Mouse (Mus musculus) megakaryocyte, adult 5-6 weeks (primary cell): ENCODE measurements around the gene Hmgn2. TPM values are rescaled to one million over a fixed set of nuclear protein-coding genes. Genes with fewer than 3 reads are reported as not detected.

Experiments used
- ATAC-seq: 2 replicates; pipeline ENCODE4 v1.8.0; 2016; ENCODE audit warnings: mild to moderate bottlenecking, inconsistent platforms; ENCODE audit not compliant: poor library complexity, severe bottlenecking
- total RNA-seq, 2 experiments: library from RNA; stranded (forward) in 1 of 2; stranded (reverse) in 1 of 2; fragments of 153-499, 151-499 nt in 1 of 2; fragments of 221-1000, 200-1000 nt in 1 of 2; gene quantifications; 2 replicates each; pipeline versions ENCODE4 v1.2.3 to v1.2.4; 2015 to 2017

Hmgn2 gene
- total RNA-seq, 2 experiments from 2014 or later, result 700 to 1,526 TPM

DNA sequence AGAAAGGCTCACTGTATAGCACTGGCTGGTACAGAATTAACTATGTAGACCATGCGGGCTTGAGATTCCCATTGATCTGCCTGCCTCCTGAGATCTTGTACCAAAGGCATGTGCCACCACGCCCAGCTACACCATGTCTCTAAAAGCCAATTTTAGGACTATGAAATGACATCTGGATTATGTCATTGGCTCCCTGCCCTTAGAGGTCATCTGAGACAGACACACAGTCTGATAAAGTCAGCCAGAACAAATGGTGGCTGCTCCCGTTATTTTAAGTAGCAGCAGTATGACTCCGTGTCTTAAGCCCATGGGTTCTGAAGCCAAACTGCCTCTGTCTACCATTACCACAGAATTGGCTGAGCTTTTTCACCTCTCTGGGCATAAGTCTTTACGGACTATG, 12.0 kb upstream of the Hmgn2 start:
- ATAC-seq, result no peak

- ATAC-seq, result peak; percentile 83
These were observed 9.7 kb upstream of the Hmgn2 start for GRCm38 (mm10) chr4:133978021-133978711.

DNA sequence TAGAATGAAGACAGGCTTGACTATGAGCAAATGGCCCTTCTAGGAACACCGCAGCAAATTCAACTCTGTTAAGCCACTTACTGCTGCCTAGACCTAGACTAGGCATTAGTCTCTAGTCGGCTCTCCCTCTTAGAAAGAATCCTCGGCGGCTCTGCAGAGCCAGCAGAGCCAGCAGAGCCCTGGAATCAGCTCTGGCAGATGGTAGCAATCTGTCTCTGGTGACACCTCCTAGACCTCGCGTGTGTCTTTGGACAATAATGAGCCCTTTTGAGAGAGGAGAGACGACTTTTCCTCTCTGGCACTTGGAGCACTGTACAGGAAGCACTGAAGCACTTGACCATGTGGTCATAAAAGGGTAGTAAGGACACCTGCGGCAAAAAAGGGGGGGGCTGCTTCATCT, 3.3 kb upstream of the Hmgn2 start:
- ATAC-seq, result no peak

DNA sequence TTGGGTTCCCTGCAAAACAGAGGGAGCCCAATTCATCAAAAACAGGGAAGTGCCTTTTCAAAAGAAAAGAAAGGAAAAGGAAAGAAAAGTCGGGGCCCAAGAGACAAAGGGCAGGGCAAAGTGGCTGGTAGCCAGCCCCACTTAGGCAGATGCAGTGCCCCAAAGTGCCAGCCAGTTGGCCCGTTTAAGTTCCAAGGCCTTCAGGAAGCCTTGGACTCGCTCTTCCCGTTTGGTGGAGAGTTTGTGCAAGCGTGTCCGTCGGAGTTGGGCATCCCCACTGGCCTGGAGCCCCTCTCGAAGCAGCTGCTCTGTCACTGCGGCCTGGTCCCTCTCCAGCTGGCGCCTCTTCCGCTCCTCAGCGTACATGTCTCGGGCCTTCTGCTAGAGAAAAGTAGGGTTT, 2.4 kb upstream of the Hmgn2 start:
- no peak for ATAC-seq

GRCm38 (mm10) chr4:133970196-133970595, 1.7 kb upstream of the Hmgn2 start:
- ATAC-seq, result no peak

DNA sequence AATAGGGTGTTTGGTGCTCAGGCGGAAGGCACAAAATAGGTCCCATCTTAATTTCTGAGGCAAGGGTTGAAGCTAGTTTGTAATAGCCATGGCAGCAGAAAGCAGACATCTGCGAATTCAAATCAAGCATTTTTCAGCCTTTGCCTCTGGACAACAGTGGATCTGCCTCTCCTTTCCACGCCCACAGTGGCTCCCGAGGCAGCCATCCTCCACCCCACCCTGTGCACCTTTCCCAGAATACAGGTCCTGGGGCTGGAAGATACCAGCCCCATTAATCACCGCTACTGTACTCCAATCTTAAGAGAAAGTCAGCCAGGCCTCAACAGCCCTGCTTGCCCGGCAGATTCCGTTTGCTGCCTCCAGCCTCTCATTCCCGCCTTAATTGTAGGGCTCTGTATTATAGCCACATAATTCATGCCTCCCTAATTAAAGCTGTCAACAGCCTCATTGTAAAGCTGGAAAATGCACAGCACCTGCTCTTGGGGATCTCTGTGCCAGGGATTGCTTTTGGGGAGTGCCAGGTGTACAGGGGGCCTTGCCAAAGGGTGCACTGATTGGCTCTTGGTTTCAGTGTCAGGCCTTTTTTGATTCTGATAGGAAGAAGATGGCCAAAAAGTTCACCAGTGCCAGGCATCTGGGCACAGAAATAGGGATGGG, 792 bp upstream of the Hmgn2 start:
- no peak for ATAC-seq

DNA sequence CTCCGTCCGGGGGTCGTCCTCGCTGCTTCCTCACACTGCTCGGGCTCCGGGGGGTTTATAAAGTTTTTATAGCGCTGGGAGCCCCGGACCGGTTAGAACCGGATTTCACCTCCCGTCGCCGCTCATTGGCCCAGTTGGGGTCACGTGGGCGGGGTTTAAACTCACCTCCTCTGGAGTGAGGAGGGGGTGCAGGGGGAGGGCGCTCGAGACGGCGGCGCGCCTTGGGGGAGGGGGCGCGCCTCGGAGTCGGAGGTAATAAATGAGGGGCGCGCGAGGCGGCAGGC, 642 bp downstream of the Hmgn2 start:
- peak; percentile 79 for ATAC-seq

DNA sequence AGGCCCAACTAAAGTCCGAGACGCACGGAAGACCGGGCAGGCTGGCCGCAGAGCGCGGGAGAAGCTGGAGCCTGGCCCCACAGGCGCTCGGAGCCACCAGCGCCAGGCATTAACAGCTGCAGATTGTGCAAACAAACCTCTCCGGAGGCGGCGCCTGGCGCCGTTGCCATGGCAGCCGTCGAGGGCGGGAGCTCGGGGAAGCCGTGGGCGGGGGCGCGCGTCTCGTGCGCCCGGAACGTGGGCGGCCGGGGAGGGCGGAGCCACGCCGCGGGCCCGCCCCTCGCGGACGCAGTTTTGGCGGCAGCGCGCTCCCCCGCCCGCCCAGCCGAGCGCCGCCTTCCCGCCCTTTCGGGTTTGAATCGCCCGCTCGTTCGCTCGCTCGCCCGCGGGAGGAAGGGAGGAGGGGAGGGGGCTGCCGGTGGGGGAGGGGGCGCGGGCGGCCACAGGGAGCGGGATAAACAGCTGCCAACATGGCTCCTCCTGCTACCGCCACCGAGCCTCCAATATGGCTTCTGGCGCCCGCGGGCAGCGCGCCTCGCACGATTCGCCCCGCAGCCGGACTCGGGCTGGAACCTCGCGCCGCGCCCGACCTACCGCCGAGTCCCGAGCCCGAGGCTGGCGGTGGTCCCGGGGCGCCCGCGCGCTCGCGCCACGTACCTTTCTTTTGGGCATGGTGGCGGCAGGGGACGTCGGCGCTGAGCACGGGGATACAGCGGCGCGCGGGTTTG, 1.1 kb downstream of the Hmgn2 start:
- ATAC-seq, result peak; percentile 76

- ATAC-seq, result no peak
These were observed 2.0 kb downstream of the Hmgn2 start for GRCm38 (mm10) chr4:133966271-133966940.

DNA sequence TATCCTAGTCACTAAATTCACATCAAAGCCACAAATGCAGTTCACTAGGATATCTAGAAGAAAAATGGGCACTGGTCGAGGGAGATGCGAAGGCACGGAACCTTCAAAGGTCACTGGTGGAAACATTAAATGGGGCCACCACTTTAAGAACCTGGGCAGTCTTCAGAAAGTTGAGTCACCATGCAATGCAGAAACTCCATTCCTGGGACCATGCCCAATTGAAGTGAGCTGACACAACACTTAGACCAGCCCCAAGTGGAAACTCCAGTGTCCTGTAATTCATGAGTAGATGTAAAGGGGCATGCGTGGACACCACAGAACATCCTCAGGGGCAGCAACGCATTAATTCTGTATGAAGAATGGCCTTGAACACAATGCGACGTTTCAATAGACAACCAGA, 5.9 kb downstream of the Hmgn2 start:
- ATAC-seq, result no peak

- no peak for ATAC-seq
These were observed 9.6 kb downstream of the Hmgn2 start for GRCm38 (mm10) chr4:133958884-133959283.

DNA sequence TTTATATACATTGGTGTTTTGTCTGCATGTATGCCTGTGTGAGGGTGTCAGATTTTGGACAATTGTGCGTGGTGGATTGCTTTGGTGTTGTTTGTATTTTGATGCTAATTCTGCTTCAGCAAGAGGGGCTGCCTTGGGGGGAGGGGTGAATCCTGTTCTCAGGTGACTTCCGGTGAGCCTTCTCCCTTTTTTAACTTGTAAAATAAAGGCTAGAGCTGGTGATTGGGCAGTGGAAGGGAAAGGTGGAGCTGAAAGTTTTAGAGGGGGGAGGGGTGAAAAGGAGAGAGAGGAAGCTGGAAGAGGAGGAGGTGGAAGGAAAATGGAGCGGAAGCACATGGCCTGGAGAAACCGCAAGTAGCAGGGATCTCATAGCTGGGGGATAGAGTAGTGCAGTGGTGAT, 12.1 kb downstream of the Hmgn2 start:
- no peak for ATAC-seq

DNA sequence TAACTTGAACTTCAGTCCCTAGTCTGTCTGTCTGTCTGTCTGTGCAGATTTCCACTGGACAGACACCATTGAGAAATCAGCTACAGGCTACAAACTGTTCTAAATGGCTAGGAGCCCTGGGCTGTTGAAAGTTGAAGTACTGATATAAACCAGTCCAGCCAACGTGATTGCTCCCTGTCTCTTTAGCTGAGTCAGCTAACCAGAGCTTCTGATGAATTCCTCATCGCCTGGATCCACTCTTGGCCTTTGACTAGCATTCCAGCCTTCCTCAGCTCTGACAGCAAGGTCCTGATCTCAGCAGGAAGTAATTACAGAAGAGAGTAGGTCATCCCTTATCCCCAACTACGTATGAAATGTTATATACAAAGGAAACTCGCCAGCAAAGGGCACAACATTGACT, 21.7 kb downstream of the Hmgn2 start:
- no peak for ATAC-seq

DNA sequence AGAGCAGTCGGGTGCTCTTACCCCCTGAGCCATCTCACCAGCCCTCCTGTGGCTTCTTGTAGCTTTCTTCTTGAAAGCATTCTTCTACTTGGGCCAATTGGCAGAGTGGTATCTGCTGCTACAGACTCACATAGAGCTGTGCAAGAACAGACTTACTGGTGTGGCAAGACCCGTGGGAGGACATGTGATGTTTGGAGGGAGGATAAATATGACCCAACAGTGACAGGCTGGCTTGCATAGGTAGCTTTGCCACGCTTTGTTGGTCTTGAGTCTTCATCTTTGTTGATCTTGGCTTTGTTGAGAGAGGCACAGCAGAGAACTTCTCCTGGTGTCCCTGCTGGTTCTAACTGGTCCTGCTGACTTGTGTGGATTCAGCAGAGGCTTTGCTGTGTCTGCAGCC, 24.7 kb downstream of the Hmgn2 start:
- ATAC-seq, result no peak

- peak; percentile 72 for ATAC-seq
These were observed 25.8 kb downstream of the Hmgn2 start for GRCm38 (mm10) chr4:133942679-133943078.

DNA sequence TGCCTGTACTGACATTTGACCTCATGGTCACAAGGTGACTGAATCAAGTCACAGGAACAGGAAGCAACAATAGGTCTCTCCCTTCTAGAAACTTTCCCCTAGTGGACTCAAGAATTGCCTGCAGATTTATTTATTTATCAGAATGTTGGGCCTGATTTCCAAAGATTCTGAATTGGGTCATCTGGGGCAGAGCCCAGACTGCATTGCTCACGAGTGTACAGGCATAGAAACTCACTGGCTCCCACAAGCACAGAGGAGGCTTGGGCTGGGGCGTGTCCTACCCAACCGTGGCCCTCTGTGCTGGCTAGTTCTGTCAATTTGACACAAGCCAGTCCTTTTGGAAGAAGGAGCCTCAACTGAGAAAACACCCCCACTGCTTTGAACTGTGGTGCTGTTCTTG, 26.9 kb downstream of the Hmgn2 start:
- ATAC-seq, result no peak

- ATAC-seq, result no peak
These were observed 27.8 kb downstream of the Hmgn2 start for GRCm38 (mm10) chr4:133940386-133941260.

- no peak for ATAC-seq
These were observed 30.4 kb downstream of the Hmgn2 start for GRCm38 (mm10) chr4:133938077-133938476.

DNA sequence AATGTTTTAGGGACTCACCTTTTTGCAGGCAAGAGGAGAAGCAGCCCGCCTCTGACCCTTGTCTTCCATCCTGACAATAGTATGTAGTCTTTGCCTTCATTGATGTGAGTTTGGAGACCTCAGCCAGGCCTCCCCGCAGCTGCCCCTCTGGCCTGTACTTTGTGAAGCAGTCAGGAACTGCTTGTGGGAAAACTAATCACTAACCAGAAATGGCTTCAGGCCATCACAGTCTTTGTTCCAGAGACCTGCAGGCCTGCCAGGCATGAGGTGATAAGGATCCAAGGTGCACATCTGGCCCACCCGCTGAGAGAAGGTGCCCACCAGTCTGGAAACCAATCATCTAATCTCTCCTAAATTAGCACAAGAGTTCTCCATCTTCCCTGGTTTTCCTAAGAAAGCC, 36.7 kb downstream of the Hmgn2 start:
- no peak for ATAC-seq

- peak; percentile 71 for ATAC-seq
These were observed 37.1 kb downstream of the Hmgn2 start for GRCm38 (mm10) chr4:133931349-133931748.

DNA sequence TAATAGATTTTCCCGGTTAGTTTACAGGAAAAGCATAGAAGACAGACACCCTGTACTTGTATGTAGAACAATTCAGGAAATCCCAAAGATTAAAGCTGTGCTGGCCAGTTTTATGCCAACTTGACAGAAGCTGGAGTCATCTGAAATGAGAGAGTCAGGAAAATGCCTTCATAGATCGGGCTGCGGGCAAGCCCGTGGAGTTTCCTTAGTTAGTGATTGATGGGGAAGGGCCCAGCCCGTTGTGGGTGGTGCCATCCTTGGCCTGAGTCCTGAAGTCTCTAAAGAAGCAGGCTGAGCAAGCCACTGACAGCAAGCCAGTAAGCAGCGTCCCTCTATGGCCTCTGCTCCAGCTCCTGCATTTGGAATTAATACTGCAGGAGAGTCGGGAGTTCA, 39.2 kb downstream of the Hmgn2 start:
- no peak for ATAC-seq
